Mouse (Mus musculus) spleen, adult 2 months (tissue): Measurements from ENCODE around the gene Ccdc65. TPM values are rescaled to one million over a fixed set of nuclear protein-coding genes. Genes with fewer than 3 reads are reported as not detected.
A peak's percentile ranks its signal among the peaks of the same experiment; 100 is the strongest.

Experiments
- DNase-seq, 2 experiments: peaks; one replicate each; pipeline versions ENCODE4 v3.0.0 to v3.0.0-alpha.2; 2012 to 2021; ENCODE audit warnings: low spot score in 2 of 2, low read depth in 1 of 2
- H3K27ac ChIP-seq: fragments of 200-500 bp; 2 replicates; pipeline ENCODE4 v1.5.1; 2012; ENCODE audit warnings: low read length, inconsistent platforms; ENCODE audit not compliant: insufficient read depth
- H3K27me3 ChIP-seq: fragments of 200-500 bp; 2 replicates; pipeline ENCODE4 v1.6.1; 2012; ENCODE audit warnings: mild to moderate bottlenecking, moderate library complexity, low read length, inconsistent platforms; ENCODE audit not compliant: control insufficient read depth, insufficient read depth
- H3K36me3 ChIP-seq: fragments of 200-500 bp; 2 replicates; pipeline ENCODE4 v1.6.1; 2012; ENCODE audit warnings: mild to moderate bottlenecking, low read length, inconsistent platforms; ENCODE audit not compliant: control insufficient read depth, insufficient read depth
- H3K4me1 ChIP-seq: fragments of 200-500 bp; 2 replicates; pipeline ENCODE4 v1.6.1; 2011; ENCODE audit warnings: inconsistent platforms; ENCODE audit not compliant: control insufficient read depth, insufficient read depth, insufficient read length
- H3K4me3 ChIP-seq: fragments of 200-500 bp; 2 replicates; pipeline ENCODE4 v1.5.1; 2011; ENCODE audit warnings: mild to moderate bottlenecking, inconsistent platforms; ENCODE audit not compliant: insufficient read depth, insufficient read length; ENCODE audit errors: extremely low read depth
- CTCF ChIP-seq: fragments of 200-500 bp; IDR thresholded peaks from 2 replicates; pipeline ENCODE4 v1.5.1; 2011; ENCODE audit warnings: mild to moderate bottlenecking, inconsistent platforms; ENCODE audit not compliant: insufficient read depth, insufficient read length, insufficient replicate concordance; ENCODE audit errors: extremely low read depth
- POLR2A ChIP-seq: fragments of 200-500 bp; IDR thresholded peaks from 2 replicates; pipeline ENCODE4 v1.6.1; 2011; ENCODE audit warnings: low read depth, low read length, inconsistent platforms
- WGBS: fragments of 180-500 bp; shearing (Covaris S2); methylation state at CpG from one replicate; pipeline ENCODE4 v1.1.7; 2018; 5-methylcytosine and 5-hydroxymethylcytosine counted together
- polyA plus RNA-seq: library from polyadenylated mRNA; depleted of rRNA; stranded (reverse); fragments of >200 nt; gene quantifications from 2 replicates; pipeline ENCODE4 v1.2.3, GENCODE M21; 2012

Ccdc65 gene
- polyA plus RNA-seq, 1 experiment: not detected

DNA sequence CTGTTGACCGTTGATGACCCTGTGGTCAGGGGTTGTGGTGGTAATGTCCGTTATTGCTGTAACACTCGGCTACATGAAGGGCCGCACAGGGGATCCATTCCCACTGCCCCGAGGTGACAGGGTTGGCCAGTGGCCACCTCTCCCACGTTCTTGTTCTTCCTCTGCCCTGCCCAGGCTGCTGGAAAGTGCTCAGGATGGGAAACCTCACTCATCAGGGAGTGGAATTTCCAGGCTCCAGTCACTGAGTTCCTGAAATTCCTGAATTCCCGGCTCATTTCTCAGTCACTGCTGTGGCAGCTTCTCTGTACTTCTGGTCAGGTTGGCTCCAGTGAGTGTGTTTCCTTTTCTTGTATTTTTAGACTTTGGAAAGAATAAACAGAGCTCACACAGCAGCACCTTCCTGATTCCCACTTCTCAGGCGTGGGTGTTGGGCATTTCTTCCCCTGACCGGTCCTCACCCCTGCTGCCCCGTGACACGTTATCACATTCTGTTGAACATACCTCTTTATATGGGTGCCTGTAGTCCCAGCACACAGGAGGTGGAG is 15.8 kb upstream of the Ccdc65 start:
- 66% methylated on average over 11 of the region's 11 CpGs for WGBS
- no peak for DNase-seq

DNA sequence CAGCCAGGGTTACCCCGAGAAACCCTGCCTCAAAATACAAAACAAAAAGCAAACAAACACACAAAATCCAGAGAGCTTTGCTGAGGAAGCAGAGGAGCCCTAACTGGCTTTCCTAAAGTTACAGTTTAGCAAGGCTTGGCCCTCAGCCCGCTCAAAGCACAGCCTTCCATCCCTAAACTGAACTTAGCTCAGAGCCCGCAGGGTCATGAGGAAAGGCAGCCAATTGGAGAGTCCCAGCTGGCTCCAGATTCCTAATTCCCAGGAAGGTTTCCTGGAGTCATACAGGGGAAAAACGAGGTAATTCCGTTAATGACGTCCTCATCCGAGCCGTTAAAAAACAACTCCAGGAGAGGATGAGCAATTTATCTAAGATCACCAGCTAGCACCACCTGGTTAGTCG is 12.3 kb upstream of the Ccdc65 start:
- no peak overlapping the region for H3K4me3 ChIP-seq
- no peaks in the 10 kb centered on the region; the same call in none of the 2 replicates for H3K27me3 ChIP-seq
- TF ChIP-seq POLR2A: no peak
- no peak for TF ChIP-seq CTCF
- DNase-seq: no peak
- H3K36me3 ChIP-seq: no peaks in the 10 kb centered on the region
- 63% methylated on average over 9 of the region's 9 CpGs for WGBS
- H3K4me1 ChIP-seq: no peaks in the 10 kb centered on the region
- H3K27ac ChIP-seq: no peak overlapping the region

More for the DNA sequence above, 15.8 kb upstream of the Ccdc65 start:
- H3K27ac ChIP-seq: no peak overlapping the region
- H3K4me3 ChIP-seq: no peak overlapping the region
- TF ChIP-seq CTCF (no peak), POLR2A (no peak)
- no peaks in the 10 kb centered on the region; the same call in 1 of the 2 replicates for H3K27me3 ChIP-seq
- no peaks in the 10 kb centered on the region for H3K4me1 ChIP-seq
- H3K36me3 ChIP-seq: no peaks in the 10 kb centered on the region

DNA sequence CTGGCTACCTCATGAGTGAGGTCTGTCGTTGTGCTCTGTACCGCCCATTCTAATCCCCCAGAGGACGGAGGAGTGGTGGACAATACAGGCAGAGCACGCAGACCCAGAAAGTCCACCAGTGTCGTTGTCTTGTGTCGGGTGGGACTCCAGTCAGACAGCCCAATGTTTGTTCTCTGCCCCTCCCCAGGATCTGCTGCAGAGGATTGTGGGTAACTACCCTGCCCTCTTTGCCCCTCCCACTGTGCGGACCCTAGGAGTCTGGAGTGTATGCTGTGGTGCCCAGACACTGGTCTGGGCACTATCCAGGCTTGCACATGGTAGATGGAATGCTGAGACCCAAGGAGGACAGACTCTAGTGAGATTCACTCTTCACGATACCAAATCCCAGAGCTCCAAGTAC is 11.8 kb upstream of the Ccdc65 start:
- 73% methylated on average over 8 of the region's 8 CpGs for WGBS
- H3K4me1 ChIP-seq: no peaks in the 10 kb centered on the region
- no peaks in the 10 kb centered on the region for H3K36me3 ChIP-seq
- H3K4me3 ChIP-seq: no peak overlapping the region
- H3K27ac ChIP-seq: no peak overlapping the region
- H3K27me3 ChIP-seq: peaks cover 1% of the 10 kb centered on the region
- DNase-seq: no peak
- TF ChIP-seq POLR2A (no peak), CTCF (no peak)

DNA sequence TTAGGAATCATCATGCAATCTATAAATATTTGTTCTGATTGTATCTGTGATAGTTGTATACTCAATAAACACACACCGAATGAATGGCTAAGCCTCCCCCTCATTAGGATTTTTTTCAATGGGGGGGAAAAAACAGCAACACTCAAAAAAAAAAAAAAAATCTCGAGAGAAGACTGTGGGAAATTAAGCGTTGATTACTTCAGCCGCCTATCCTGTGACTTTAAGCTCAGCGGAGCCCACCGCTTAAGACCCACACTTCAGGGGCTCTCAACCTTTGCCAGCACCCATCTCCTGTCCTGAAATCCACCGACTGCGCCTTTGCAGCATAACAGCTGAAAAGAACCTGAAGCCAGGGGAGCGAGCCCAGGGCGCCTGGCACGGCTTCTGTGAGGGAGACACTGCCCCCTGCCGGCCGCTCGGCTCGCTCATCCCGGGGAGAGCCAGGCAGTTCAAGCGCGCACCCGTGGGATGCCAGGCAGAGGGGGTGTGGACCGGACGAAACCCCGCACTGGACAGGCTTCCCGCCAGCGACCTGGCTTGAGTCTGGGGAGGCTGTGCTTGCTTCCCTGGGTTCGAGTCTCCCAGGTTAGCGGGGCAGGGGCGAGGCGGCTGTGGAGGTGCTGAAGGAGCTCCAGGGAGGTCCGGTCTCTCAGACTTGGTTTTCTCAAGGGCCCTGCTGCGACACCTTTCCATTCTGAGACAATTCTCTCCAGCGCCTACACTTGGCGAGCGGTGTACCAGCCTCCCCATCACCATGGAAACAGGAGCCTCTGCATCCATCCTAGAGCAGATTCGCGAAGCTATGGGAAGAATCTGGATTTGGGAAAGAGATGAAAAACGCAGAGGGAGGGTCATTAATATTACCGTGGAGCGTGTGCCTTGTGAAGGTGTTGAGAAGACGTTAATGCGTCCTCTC is 8.6 kb upstream of the Ccdc65 start:
- Histone ChIP-seq H3K4me3 (no peak overlapping the region), H3K27ac (no peak overlapping the region), H3K27me3 (peaks cover 1% of the 10 kb centered on the region), H3K36me3 (no peaks in the 10 kb centered on the region), H3K4me1 (no peaks in the 10 kb centered on the region)
- DNase-seq: peak; percentile 33 to 76
- TF ChIP-seq CTCF (peak; percentile 86), POLR2A (no peak)
- WGBS: 7% methylated on average over 40 of the region's 40 CpGs

DNA sequence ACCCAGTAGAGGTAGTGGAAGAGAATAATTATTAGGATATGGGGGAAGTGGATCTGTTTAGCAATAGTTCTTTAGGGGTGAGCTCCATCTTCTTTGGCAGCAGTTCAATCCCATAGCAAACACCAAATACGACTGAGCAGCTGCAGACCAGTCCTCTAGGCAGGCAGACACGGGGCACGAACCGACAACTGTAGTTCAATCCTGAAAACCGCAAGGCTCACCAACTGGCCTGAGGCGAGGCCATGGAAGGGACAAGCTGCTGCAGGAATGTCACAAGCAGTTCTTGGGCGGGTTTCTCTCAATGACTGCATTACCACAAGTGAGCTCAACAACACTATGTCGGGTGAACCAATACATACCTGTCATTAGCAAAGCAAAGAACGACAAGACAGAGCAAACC is 3.7 kb upstream of the Ccdc65 start:
- Histone ChIP-seq H3K27ac (no peak overlapping the region), H3K27me3 (peaks cover 1% of the 10 kb centered on the region), H3K4me3 (no peak overlapping the region), H3K4me1 (no peaks in the 10 kb centered on the region), H3K36me3 (no peaks in the 10 kb centered on the region)
- WGBS: 64% methylated on average over 9 of the region's 9 CpGs
- TF ChIP-seq CTCF: no peak
- no peak for TF ChIP-seq POLR2A
- no peak for DNase-seq

DNA sequence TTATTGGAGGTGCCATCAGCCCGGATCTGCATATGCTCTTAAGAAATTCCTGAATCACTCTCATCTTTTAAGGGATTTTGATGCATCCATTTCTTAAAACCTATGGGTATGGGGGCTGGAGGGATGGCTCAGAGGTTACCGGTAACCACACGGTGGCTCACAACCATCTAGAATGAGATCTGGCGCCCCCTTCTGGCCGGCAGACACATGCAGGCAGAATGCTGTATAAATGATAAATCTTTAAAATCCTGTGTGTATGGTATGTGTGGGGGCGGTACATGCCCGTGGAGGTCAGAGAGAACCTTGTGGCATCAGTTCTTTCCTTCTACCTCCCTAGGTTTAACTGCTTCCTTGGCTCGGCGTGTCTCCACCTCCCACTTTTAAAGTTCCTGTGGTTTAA is 2.4 kb downstream of the Ccdc65 start:
- Histone ChIP-seq H3K27ac (no peak overlapping the region), H3K4me3 (no peak overlapping the region), H3K4me1 (no peaks in the 10 kb centered on the region), H3K27me3 (no peaks in the 10 kb centered on the region), H3K36me3 (no peaks in the 10 kb centered on the region)
- peak; percentile 32 to 69 for DNase-seq
- TF ChIP-seq POLR2A: no peak
- TF ChIP-seq CTCF: peak; percentile 60; the same call in 1 of the 2 replicates
- 17% methylated on average over 9 of the region's 9 CpGs for WGBS
